Mouse (Mus musculus) MEL-GATA-1-ER (cell line): ENCODE results near the gene Vav3.
A peak's percentile ranks its signal among the peaks of the same experiment; 100 is the strongest.

Source experiments
- DNase-seq: peaks from one replicate; pipeline ENCODE4 v3.0.0-alpha.2; 2012; ENCODE audit warnings: low read depth; ENCODE audit errors: extremely low read depth

Gene Vav3

DNA sequence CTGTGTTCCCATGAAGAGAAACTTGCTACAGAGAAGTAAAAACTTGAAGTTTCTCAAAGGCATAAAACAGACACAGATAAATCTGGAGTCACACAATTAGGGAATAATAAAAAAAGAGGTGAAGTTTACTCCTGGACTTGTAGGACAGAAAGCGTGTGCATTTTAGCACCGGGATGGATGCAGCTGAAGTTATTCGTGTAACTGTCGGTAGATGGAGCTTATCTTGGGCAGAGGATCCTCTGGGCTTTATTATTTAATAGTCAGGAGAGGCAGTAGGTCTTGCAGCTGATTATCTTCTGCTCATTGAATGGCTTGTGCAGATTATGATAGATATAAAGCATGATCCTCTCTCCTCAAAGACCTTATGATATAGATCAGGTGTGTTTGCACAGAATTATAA, 156.6 kb downstream of the Vav3 start:
- DNase-seq, result no peak

DNA sequence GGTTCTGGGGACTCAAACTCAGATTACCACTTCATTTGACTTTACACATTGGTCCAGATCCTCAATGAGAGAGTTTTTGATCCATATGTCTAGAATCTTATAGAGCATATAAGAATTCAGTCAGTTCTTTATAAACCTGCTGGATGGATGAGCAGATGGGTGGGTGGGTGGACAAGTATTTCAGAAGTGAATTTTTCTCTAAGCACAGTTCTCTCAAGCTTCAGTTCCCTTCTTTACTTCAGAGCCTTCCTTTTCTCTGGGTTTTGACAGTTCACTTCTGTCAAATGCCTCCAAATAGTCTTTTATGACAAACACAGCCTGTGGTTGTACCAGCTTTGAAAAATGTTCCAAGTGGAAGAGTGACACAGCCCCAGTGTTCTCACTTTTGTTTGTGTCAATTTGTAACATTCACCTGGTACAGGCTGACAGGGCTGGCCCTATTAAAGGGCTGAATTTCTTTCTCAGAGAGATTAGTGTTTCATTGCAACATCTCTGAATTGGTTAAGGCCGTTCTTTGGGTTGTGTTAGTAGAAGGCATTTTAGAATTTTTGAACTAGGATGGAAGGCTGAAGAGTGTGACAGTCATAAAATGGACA, 159.5 kb downstream of the Vav3 start:
- DNase-seq, result no peak

DNA sequence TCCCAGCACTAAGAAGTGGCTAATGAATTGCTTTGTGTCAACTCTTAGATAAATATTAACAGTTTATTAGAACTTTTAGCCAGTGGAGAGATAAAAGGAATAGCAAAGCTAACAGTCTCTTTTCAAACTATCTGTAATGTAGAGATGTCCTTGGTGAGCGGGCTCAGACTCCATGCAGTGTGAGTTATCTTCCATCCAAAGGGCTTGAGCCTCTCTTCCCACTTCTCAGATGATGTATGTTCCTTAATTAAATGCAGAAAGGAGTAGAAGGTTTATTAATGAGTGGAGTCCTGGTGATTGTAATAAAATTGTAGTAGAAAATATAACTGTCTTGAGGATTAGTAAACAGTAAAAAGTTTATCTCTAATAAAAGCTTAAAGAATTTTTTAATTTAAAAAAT, 169.3 kb downstream of the Vav3 start:
- no peak for DNase-seq

DNA sequence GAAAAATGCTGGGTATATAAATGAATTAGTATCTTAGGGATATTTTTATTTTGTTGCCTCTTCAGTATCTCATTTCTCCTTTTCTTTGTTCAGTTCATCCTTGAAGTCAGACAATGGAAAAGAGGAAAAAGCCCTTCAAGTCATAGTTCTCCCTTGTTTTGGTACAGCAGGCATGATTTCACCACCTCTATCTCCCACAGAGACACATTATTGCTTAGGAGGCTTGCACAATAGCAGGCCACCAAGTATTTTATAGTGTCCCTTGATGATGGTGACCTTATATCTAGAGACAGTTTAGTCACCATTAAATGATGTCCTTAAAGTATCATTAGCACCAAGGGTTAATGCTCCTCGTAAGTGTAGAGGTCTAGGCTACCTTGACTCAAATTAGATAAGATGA, 171.4 kb downstream of the Vav3 start:
- DNase-seq, result no peak

DNA sequence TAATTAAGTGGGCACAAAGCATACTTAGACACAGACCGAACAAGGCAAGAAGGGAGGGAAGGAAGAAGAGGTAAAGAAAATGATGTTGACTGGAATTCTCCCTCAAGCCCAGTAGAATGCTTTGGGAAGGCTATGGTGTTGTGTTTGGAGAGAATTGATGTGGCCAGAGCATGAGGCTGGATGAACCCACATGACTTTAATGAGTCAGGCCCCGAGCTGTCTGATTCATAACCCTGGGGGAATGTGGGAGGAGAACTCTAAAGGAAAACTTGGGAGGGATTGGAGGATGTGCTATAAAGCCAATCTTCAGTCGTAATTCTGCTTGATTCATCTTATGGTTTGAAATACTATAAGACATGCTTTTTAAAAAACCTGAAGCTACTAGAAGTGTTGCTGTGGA, 175.0 kb downstream of the Vav3 start:
- DNase-seq, result no peak

- DNase-seq, result no peak
Measured at GRCm38 (mm10) chr3:109516372-109516771, 175.9 kb downstream of the Vav3 start.

GRCm38 (mm10) chr3:109522115-109522514, 181.7 kb downstream of the Vav3 start:
- no peak for DNase-seq

DNA sequence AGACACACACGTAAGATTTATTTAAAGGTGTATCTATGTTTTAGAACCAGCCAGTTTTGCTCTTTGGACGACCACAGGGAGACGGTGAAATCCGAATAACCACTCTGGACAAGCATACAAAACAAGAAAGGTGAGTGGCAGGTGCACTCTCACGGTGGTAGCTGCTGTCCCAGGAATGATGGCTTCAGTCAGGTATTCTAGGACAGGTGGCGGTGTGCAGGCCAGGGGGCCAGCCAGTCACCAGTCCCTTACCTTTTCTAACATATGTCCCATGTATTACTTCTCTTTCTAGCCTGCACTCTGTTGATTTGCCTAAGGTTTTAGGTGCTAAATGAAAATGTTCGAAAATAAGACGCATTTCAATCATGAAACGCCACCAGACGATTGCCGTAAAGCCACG, 185.4 kb downstream of the Vav3 start:
- no peak for DNase-seq

- DNase-seq, result peak; percentile 52
Measured at GRCm38 (mm10) chr3:109526246-109526645, 185.8 kb downstream of the Vav3 start.

GRCm38 (mm10) chr3:109526651-109527050, 186.2 kb downstream of the Vav3 start:
- no peak for DNase-seq

DNA sequence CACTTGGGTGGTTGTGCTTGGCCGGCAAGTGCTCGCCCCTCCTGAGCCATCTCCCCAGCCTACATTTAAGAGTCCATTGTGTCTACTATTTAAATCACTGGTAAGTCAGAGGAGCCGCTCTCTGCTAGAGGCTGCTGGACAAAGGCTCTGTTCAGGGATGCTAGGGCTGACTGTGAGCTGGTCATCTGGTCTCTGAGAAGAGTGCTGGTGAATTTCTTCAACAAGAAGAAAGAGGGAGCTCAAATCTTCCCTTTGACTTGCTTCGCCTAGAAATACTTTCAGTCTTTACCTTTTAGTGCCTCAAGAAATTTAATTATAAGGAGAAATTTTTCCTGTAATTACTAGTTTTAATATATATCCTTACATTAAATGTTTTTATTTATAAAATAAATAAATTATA, 188.2 kb downstream of the Vav3 start:
- no peak for DNase-seq

- no peak for DNase-seq
Measured at GRCm38 (mm10) chr3:109537686-109538085, 197.2 kb downstream of the Vav3 start.

DNA sequence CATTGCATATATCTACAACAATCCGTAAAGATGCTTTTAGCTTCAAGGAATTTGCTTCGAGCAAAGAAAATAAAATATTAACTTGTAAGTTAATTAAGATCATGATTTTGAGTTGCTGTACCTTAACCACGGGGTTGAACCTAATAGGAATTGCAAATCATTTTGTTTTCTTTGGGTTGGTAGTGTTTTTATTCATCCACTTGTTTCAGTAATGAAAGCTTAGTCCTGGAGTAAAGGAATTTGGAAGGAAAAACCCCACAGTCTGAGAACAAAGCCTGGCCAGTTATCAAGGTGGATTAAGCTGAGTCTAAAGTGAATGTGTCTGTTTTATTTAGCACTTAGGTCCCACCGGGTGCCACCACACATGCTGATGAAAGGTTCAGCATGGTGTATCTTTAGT, 199.6 kb downstream of the Vav3 start:
- no peak for DNase-seq

GRCm38 (mm10) chr3:109544476-109545221, 204.2 kb downstream of the Vav3 start:
- DNase-seq, result no peak

GRCm38 (mm10) chr3:109557329-109557728, 216.9 kb downstream of the Vav3 start:
- no peak for DNase-seq

GRCm38 (mm10) chr3:109561295-109561694, 220.8 kb downstream of the Vav3 start:
- no peak for DNase-seq

DNA sequence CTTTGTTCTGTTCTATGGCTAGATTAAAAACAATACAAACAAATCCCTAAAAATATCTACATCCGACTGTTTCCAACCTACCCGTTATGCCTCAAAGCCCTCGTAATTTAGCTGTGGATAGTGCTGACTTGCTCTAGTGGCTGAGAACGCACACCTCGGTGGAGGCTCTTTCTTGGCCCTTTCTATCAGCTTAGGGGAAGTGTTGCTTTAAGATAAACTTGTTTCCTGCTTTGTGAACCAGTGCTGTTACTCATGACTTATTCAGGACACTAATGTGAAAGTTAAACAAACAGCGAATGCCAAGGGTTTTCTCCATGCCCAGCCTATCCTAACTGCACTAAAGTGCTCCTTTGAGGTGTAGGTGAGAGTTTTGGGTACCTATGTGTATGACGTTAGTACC, 221.3 kb downstream of the Vav3 start:
- DNase-seq, result peak; percentile 8

GRCm38 (mm10) chr3:109562268-109562667, 221.8 kb downstream of the Vav3 start:
- DNase-seq, result no peak

DNA sequence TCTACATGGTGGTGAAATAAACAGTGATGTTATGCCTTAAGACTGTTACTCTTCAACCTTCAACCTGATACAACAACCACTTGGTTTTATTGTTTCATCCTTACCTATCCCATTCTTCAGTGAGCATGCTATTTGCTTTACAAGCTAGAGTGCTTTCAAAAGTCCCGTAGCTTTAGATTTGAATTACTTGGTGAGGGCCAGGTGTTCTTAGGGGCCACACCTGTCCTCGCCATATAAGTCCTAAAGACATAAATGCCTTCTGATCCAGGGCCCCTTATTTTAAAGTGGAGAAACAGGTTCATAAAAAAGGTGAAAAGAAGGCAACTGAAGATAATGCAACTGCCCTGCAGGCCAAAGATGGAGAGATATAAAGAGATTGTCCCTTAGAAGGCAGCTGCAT, 224.0 kb downstream of the Vav3 start:
- DNase-seq, result no peak

DNA sequence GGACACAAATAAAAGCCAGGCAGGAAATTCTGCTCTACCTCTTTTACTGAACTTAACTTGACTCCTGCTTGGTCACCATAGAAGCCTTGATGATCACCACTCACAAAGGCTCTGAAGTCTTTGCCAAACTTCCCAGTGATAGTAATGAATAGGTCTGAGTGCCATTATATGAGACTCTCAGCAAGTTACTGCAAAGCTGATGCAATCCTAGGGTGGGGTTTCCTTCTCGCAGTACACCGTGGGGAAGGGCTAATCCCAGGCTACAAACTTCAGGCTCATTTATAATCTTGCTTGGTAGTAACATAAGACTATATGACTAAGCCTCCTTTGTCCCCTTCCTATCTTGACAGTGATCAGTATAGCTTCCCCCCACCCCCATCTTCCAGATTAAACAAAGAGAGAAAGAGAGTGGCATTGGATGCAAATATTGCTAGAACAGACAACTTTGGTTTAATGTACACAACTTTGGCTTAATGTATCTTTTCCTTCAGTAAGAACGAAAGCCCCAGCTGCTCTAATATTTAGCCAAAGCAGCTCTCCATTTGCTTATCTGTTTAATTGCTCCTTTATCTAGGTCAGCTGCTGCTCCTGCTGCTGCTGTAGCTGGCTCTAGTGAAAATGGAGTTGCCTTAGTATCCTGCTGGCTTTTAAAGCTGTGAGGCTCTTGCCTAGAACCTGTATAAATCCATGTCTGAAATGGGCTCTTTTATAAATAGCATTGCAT, 228.3 kb downstream of the Vav3 start:
- DNase-seq, result peak; percentile 6

DNA sequence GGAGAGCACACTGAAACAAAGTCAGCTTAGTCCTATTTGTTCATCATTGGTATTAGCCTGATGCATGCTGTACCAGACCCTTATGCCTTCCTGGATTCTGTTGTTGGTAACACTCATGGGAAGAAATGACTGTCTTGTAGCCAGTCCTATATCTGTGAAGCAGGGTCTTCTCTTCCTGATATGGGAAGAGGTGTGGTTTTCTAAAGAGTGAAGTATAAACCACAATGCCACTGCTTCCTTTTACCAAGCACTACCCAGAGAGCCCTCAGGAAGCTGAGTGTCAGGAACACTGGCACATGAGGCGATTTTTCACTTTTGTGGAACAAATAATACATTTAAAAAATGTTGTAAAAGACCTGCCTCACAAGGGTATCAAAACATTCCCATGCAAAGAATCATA, 231.0 kb downstream of the Vav3 start:
- peak; percentile 8 for DNase-seq

DNA sequence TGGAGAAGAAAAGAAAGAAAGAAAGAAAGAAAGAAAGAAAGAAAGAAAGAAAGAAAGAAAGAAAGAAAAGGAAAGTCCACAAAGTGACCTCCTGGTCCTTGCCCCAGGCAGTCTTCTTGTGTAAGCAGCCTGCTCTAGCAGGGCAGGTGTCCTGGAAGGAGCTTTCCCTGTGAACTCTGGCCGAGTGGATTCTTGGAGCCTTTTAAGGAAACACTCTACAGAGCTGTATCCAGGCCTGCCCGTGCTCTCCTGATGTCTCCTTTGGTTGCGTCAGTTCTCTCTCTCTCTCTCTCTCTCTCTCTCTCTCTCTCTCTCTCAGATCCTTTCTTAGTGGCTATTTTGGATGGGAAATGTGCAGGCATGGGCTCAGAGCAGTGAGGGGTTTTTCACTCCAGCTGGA, 232.4 kb downstream of the Vav3 start:
- DNase-seq, result no peak
